Mouse (Mus musculus) spleen, adult 2 months (tissue): ENCODE measurements around the gene Oprm1. TPM values are rescaled to one million over a fixed set of nuclear protein-coding genes. Genes with fewer than 3 reads are reported as not detected.
"Not testable (repeated sequence)": the region's sequence is repeated elsewhere in the genome, so short reads cannot be mapped to it uniquely, and the experiment has no call there.

Experiments used
- DNase-seq, 2 experiments: peaks; one replicate each; pipeline versions ENCODE4 v3.0.0 to v3.0.0-alpha.2; 2012 to 2021; ENCODE audit warnings: low spot score in 2 of 2, low read depth in 1 of 2
- H3K27ac ChIP-seq: fragments of 200-500 bp; 2 replicates; pipeline ENCODE4 v1.5.1; 2012; ENCODE audit warnings: low read length, inconsistent platforms; ENCODE audit not compliant: insufficient read depth
- H3K27me3 ChIP-seq: fragments of 200-500 bp; 2 replicates; pipeline ENCODE4 v1.6.1; 2012; ENCODE audit warnings: mild to moderate bottlenecking, moderate library complexity, low read length, inconsistent platforms; ENCODE audit not compliant: control insufficient read depth, insufficient read depth
- H3K36me3 ChIP-seq: fragments of 200-500 bp; 2 replicates; pipeline ENCODE4 v1.6.1; 2012; ENCODE audit warnings: mild to moderate bottlenecking, low read length, inconsistent platforms; ENCODE audit not compliant: control insufficient read depth, insufficient read depth
- H3K4me1 ChIP-seq: fragments of 200-500 bp; 2 replicates; pipeline ENCODE4 v1.6.1; 2011; ENCODE audit warnings: inconsistent platforms; ENCODE audit not compliant: control insufficient read depth, insufficient read depth, insufficient read length
- H3K4me3 ChIP-seq: fragments of 200-500 bp; 2 replicates; pipeline ENCODE4 v1.5.1; 2011; ENCODE audit warnings: mild to moderate bottlenecking, inconsistent platforms; ENCODE audit not compliant: insufficient read depth, insufficient read length; ENCODE audit errors: extremely low read depth
- CTCF ChIP-seq: fragments of 200-500 bp; IDR thresholded peaks from 2 replicates; pipeline ENCODE4 v1.5.1; 2011; ENCODE audit warnings: mild to moderate bottlenecking, inconsistent platforms; ENCODE audit not compliant: insufficient read depth, insufficient read length, insufficient replicate concordance; ENCODE audit errors: extremely low read depth
- POLR2A ChIP-seq: fragments of 200-500 bp; IDR thresholded peaks from 2 replicates; pipeline ENCODE4 v1.6.1; 2011; ENCODE audit warnings: low read depth, low read length, inconsistent platforms
- WGBS: fragments of 180-500 bp; shearing (Covaris S2); methylation state at CpG from one replicate; pipeline ENCODE4 v1.1.7; 2018; 5-methylcytosine and 5-hydroxymethylcytosine counted together
- polyA plus RNA-seq: library from polyadenylated mRNA; depleted of rRNA; stranded (reverse); fragments of >200 nt; gene quantifications from 2 replicates; pipeline ENCODE4 v1.2.3, GENCODE M21; 2012

Gene Oprm1
- polyA plus RNA-seq, 1 experiment: not detected

DNA sequence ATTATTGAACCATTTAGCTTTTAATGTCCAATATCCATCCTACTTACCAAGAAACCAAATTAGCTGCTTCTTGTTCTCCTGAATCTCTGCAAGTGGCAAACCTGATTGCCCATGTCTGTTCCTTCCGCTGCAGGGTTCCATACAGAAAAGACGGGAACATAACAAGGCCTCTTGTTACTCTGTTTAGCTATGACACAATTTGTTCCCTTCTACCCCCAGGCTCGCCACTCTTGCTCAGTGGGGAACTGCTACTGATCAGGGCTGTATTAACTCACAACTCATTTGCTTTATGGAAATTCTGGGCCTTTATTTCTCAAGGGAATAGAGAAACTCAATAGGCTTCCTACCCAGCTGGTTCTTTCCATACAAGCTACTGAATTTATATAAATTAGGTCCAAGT, 97.5 kb downstream of the Oprm1 start:
- H3K27me3 ChIP-seq: no peaks in the 10 kb centered on the region
- WGBS: 88% methylated on average over 3 of the region's 3 CpGs
- H3K4me3 ChIP-seq: no peak overlapping the region
- no peak for DNase-seq
- H3K27ac ChIP-seq: no peak overlapping the region
- no peaks in the 10 kb centered on the region for H3K4me1 ChIP-seq
- TF ChIP-seq POLR2A (no peak), CTCF (no peak)
- H3K36me3 ChIP-seq: no peaks in the 10 kb centered on the region

DNA sequence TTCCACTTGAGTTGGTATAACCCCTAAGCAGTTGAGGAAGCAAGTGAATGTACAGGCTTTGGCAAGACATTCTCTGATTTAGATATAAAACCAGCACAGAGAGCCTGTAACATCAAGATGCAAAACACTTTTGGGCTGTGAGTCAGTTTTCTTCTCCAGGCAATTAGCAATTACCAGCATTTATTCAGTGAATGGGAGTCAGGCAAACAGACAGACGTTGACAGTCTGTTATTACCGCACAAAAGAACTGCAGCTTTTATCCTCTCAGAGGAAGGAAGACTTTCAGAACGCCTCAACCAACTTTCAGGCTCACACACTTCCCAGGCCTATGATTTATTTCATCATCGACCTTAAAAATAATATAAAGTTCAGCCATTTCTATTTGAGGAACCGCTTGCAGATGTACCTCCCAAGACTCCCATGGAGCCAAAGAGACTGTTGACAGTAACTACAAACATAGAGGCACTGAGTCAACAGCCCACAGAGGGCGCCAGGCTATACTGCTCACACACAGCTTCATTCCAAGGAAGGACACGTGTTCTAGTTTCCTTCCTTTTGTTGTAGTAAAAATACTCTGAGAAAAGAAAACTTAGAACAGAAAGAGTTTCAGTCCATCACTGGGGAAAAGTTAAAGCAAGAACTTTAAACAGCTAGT, 113.2 kb downstream of the Oprm1 start:
- Histone ChIP-seq H3K36me3 (no peaks in the 10 kb centered on the region), H3K27me3 (no peaks in the 10 kb centered on the region), H3K4me1 (no peaks in the 10 kb centered on the region), H3K4me3 (no peak overlapping the region), H3K27ac (no peak overlapping the region)
- DNase-seq: no peak
- TF ChIP-seq CTCF (no peak), POLR2A (no peak)
- 84% methylated on average over 7 of the region's 7 CpGs for WGBS

DNA sequence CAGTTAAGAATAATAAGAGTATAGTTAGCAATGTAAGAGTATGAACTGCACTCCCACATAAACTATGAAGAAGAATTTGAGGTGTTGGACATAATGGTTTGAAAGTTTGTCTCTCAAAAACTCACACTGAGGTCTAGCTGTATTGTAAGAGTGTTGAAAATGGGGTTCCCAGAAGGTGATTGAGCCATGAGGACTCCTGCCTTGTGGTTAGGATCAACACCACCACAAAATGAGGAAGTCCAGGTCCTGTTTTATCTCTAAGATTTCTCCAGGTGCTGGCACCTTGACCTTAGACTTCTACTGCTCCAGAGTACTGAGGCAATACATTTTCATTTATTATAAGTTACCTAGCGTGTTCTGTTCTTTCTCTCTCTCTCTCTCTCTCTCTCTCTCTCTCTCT, 115.6 kb downstream of the Oprm1 start:
- Histone ChIP-seq H3K36me3 (no peaks in the 10 kb centered on the region), H3K27me3 (no peaks in the 10 kb centered on the region), H3K27ac (no peak overlapping the region), H3K4me1 (no peaks in the 10 kb centered on the region), H3K4me3 (no peak overlapping the region)
- TF ChIP-seq CTCF (no peak), POLR2A (no peak)
- no peak for DNase-seq
- WGBS: 81% methylated on average over 1 of the region's 1 CpGs

DNA sequence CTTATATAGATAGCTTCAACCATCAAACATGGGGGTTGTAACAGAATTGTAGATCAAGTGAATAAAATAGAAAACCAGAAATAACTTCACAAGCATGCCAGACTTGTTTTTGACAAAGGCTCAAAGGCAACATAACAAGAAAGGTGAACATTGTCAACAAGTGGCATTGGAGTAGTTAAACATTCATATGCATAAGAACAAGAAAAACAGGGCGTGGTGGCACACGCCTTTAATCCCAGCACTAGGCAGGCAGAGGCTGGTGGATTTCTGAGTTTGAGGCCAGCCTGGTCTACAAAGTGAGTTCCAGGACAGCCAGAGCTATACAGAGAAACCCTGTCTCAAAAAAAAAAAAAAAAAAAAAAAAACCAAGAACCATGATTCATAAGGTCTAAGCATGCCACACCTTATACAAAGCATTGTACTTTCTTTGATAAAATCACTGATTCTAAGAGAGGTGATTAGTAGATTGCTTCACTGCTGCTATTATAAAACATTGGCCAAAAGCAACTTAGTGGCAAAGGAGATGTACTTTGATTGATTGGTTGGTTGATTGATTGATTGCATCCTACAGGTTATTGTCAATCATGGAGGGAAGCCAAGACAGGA, 120.1 kb downstream of the Oprm1 start:
- Histone ChIP-seq H3K4me1 (no peaks in the 10 kb centered on the region), H3K36me3 (no peaks in the 10 kb centered on the region), H3K27me3 (no peaks in the 10 kb centered on the region), H3K4me3 (no peak overlapping the region), H3K27ac (no peak overlapping the region)
- 95% methylated on average over 2 of the region's 2 CpGs for WGBS
- TF ChIP-seq POLR2A (no peak), CTCF (no peak)
- no peak for DNase-seq

DNA sequence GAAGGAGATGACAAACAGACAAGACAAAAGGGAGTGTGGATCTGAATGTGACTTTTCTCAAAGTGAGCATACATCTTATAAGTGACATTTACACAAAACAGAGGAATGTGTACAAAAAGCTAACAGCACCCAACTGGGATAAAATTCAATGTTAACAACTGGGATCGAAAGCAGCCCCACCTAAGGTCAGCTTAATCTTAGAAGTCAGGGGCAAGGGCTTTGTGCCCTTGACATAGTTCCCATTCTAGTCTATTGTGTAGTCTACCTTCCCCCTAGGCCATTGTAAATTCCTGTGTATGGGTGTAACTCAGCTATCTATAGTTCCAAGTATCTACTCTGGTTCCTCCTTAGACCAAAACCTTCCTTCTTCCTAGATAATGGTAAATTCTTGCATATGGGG, 123.7 kb downstream of the Oprm1 start:
- H3K4me1 ChIP-seq, DNase-seq, H3K27ac ChIP-seq, H3K36me3 ChIP-seq, H3K4me3 ChIP-seq, H3K27me3 ChIP-seq: not testable (repeated sequence)
- 87% methylated on average over 1 of the region's 1 CpGs for WGBS

DNA sequence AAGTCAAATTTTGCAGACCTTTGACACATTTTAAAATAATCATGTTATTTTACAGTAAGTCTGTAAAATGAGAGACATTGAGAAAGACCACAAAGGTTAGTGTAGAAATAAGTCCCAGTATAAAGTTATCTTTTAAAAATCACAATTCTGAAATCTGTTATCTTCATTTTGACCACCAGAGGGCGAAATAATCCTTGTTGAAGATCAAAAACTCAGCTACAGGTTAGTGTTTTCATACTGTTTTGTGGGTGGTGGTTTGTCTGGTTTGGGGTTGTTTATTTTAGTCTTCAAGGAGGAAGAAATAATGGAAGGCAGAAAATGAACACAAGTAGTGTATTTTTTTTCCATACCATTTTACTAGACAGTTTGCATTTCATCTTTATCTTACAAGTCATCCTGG, 127.2 kb downstream of the Oprm1 start:
- TF ChIP-seq POLR2A (no peak), CTCF (no peak)
- no peak overlapping the region for H3K27ac ChIP-seq
- no peaks in the 10 kb centered on the region for H3K27me3 ChIP-seq
- no peaks in the 10 kb centered on the region for H3K4me1 ChIP-seq
- peak in 1 of 2 experiments; percentile 35 for DNase-seq
- no peak overlapping the region for H3K4me3 ChIP-seq
- H3K36me3 ChIP-seq: no peaks in the 10 kb centered on the region
- 0% methylated on average over 1 of the region's 1 CpGs for WGBS

DNA sequence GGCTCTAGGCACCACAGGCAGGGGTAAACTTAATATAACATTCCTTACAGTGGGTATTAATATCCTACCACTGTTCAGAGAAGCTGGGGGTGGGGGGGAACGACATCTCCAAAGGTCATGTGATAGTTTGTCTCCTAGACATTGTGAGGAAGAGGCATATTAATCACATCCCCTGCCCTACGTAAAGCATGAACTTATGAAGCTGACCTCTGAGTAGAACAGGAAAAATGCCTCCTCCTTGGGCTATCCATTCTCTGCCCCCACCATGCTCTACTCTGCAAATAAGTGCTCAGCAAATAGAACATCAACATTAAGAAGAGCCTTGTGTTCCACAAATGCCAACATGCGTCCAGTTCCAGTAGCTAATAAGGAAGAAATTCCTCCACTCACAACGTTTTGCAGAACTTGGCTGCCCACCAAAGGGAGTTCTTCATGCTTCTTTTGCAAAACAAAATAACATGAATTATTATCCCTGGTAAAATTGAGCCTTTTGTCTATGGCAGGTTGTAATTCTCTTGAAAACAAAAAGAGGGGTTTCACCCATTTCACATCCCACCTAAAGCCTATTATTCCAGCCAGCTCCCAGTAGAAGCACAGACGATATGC, 131.4 kb downstream of the Oprm1 start:
- Histone ChIP-seq H3K4me3 (no peak overlapping the region), H3K36me3 (no peaks in the 10 kb centered on the region), H3K27me3 (no peaks in the 10 kb centered on the region), H3K27ac (no peak overlapping the region), H3K4me1 (no peaks in the 10 kb centered on the region)
- 77% methylated on average over 5 of the region's 5 CpGs for WGBS
- no peak for DNase-seq
- TF ChIP-seq CTCF: no peak
- no peak for TF ChIP-seq POLR2A
